Mouse (Mus musculus): ENCODE measurements around the gene Nup188.

DNA sequence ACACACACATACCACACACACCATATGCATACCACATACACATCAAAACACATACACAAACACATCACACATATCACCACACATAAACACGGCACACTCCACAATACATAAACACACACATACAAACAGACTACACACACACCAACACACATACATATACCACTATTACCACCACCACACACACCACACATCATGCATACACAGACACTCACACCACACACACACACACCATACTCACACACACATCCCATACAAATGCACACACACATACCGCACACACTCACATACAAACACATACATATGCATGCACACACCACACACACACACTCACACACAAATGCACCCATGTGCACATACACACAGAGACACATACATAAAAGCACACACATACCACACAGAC lies 18.7 kb upstream of the Nup188 start:
- TF ChIP-seq POLR2A (IDR thresholded peaks at IDR 0.05; ENCODE audit: low read depth, low read length) (no peak), CTCF (conservative IDR thresholded peaks at IDR 0.05; ENCODE audit: insufficient read depth, insufficient read length, low read depth, low read length) (no peak)
